Mouse (Mus musculus): ENCODE data around the gene Pck2. TPM values are rescaled to one million over a fixed set of nuclear protein-coding genes. Genes with fewer than 3 reads are reported as not detected.
A peak's percentile ranks its signal among the peaks of the same experiment; 100 is the strongest.

The Pck2 gene
- 38.6 and 38.8 TPM in 2 replicates for total RNA-seq (2017)

- peak; percentile 91 for ATAC-seq (ENCODE audit: extremely low read depth, insufficient number of reproducible peaks, low FRiP score, poor library complexity, severe bottlenecking)
These were observed at the start of gene Pck2 for GRCm38 (mm10) chr14:55540067-55540786. TSS of gene Pck2 (plus strand) at chr14:55540266.

GRCm38 (mm10) chr14:55490361-55491201, 49.5 kb upstream of the Pck2 start, which contains the start of gene Carmil3:
TSS of gene Carmil3 (plus strand) at chr14:55490651.
- no peak for ATAC-seq (ENCODE audit: extremely low read depth, insufficient number of reproducible peaks, low FRiP score, poor library complexity, severe bottlenecking)

GRCm38 (mm10) chr14:55491291-55491833, 48.7 kb upstream of the Pck2 start:
- ATAC-seq (ENCODE audit: extremely low read depth, insufficient number of reproducible peaks, low FRiP score, poor library complexity, severe bottlenecking): 0 out of 2 replicates have a peak, but pooled peaks have one; percentile 8

GRCm38 (mm10) chr14:55492103-55492502, 48.0 kb upstream of the Pck2 start:
- ATAC-seq (ENCODE audit: extremely low read depth, insufficient number of reproducible peaks, low FRiP score, poor library complexity, severe bottlenecking): no peak

- no peak for ATAC-seq (ENCODE audit: extremely low read depth, insufficient number of reproducible peaks, low FRiP score, poor library complexity, severe bottlenecking)
These were observed 44.4 kb upstream of the Pck2 start for GRCm38 (mm10) chr14:55495509-55496240.

GRCm38 (mm10) chr14:55496761-55497448, 43.2 kb upstream of the Pck2 start:
- no peak for ATAC-seq (ENCODE audit: extremely low read depth, insufficient number of reproducible peaks, low FRiP score, poor library complexity, severe bottlenecking)

GRCm38 (mm10) chr14:55497449-55497821, 42.6 kb upstream of the Pck2 start:
- ATAC-seq (ENCODE audit: extremely low read depth, insufficient number of reproducible peaks, low FRiP score, poor library complexity, severe bottlenecking): peak; percentile 74

GRCm38 (mm10) chr14:55505612-55506011, 34.5 kb upstream of the Pck2 start:
- no peak for ATAC-seq (ENCODE audit: extremely low read depth, insufficient number of reproducible peaks, low FRiP score, poor library complexity, severe bottlenecking)

- ATAC-seq (ENCODE audit: extremely low read depth, insufficient number of reproducible peaks, low FRiP score, poor library complexity, severe bottlenecking): no peak
These were observed 32.3 kb upstream of the Pck2 start for GRCm38 (mm10) chr14:55507801-55508200.

- no peak for ATAC-seq (ENCODE audit: extremely low read depth, insufficient number of reproducible peaks, low FRiP score, poor library complexity, severe bottlenecking)
These were observed 30.5 kb upstream of the Pck2 start for GRCm38 (mm10) chr14:55509540-55509939.

GRCm38 (mm10) chr14:55510125-55510731, 29.8 kb upstream of the Pck2 start, which contains the start of gene Cpne6:
TSS of gene Cpne6 (plus strand) at chr14:55510445.
- no peak for ATAC-seq (ENCODE audit: extremely low read depth, insufficient number of reproducible peaks, low FRiP score, poor library complexity, severe bottlenecking)

- ATAC-seq (ENCODE audit: extremely low read depth, insufficient number of reproducible peaks, low FRiP score, poor library complexity, severe bottlenecking): no peak
These were observed 29.0 kb upstream of the Pck2 start for GRCm38 (mm10) chr14:55511037-55511436.

- no peak for ATAC-seq (ENCODE audit: extremely low read depth, insufficient number of reproducible peaks, low FRiP score, poor library complexity, severe bottlenecking)
These were observed 26.1 kb upstream of the Pck2 start for GRCm38 (mm10) chr14:55513927-55514326.

- ATAC-seq (ENCODE audit: extremely low read depth, insufficient number of reproducible peaks, low FRiP score, poor library complexity, severe bottlenecking): no peak
These were observed 24.2 kb upstream of the Pck2 start for GRCm38 (mm10) chr14:55515846-55516245.

- ATAC-seq (ENCODE audit: extremely low read depth, insufficient number of reproducible peaks, low FRiP score, poor library complexity, severe bottlenecking): no peak
These were observed 21.2 kb upstream of the Pck2 start for GRCm38 (mm10) chr14:55518897-55519296.

GRCm38 (mm10) chr14:55519604-55520003, 20.5 kb upstream of the Pck2 start:
- ATAC-seq (ENCODE audit: extremely low read depth, insufficient number of reproducible peaks, low FRiP score, poor library complexity, severe bottlenecking): no peak

GRCm38 (mm10) chr14:55520451-55521361, 19.4 kb upstream of the Pck2 start:
- ATAC-seq (ENCODE audit: extremely low read depth, insufficient number of reproducible peaks, low FRiP score, poor library complexity, severe bottlenecking): no peak

All from neutrophil, adult 5-6 weeks (primary cell).